Mouse (Mus musculus) B cell, adult 2 months (primary cell): ENCODE data around the gene Npas3.

Experiments used
- DNase-seq, 2 experiments: peaks; one replicate each; pipeline ENCODE4 v3.0.0; 2022

The Npas3 gene

GRCm38 (mm10) chr12:53589446-53589961 lies 341.0 kb downstream of the Npas3 start:
- DNase-seq = no peak

- DNase-seq = no peak
These were observed 357.2 kb downstream of the Npas3 start for GRCm38 (mm10) chr12:53605661-53606060.

GRCm38 (mm10) chr12:53612120-53612519 lies 363.6 kb downstream of the Npas3 start:
- no peak for DNase-seq

GRCm38 (mm10) chr12:53621271-53621670 lies 372.8 kb downstream of the Npas3 start:
- no peak for DNase-seq

GRCm38 (mm10) chr12:53623793-53624192 lies 375.3 kb downstream of the Npas3 start:
- no peak for DNase-seq

- no peak for DNase-seq
These were observed 376.0 kb downstream of the Npas3 start for GRCm38 (mm10) chr12:53624379-53625021.

GRCm38 (mm10) chr12:53629483-53630120 lies 381.1 kb downstream of the Npas3 start:
- DNase-seq = no peak

- no peak for DNase-seq
These were observed 382.1 kb downstream of the Npas3 start for GRCm38 (mm10) chr12:53630607-53631006.

GRCm38 (mm10) chr12:53631315-53632106 lies 383.0 kb downstream of the Npas3 start:
- no peak for DNase-seq

- DNase-seq = no peak
These were observed 390.1 kb downstream of the Npas3 start for GRCm38 (mm10) chr12:53638571-53638970.

GRCm38 (mm10) chr12:53647282-53647681 lies 398.8 kb downstream of the Npas3 start:
- no peak for DNase-seq

GRCm38 (mm10) chr12:53656301-53656700 lies 407.8 kb downstream of the Npas3 start:
- no peak for DNase-seq

- DNase-seq = no peak
These were observed 415.6 kb downstream of the Npas3 start for GRCm38 (mm10) chr12:53664084-53664483.

- DNase-seq = no peak
These were observed 423.4 kb downstream of the Npas3 start for GRCm38 (mm10) chr12:53671846-53672245.

GRCm38 (mm10) chr12:53677091-53677630 lies 428.7 kb downstream of the Npas3 start:
- no peak for DNase-seq

- DNase-seq = no peak
These were observed 429.7 kb downstream of the Npas3 start for GRCm38 (mm10) chr12:53678166-53678565.

- no peak for DNase-seq
These were observed 430.7 kb downstream of the Npas3 start for GRCm38 (mm10) chr12:53679161-53679560.

GRCm38 (mm10) chr12:53680501-53680900 lies 432.0 kb downstream of the Npas3 start:
- DNase-seq = no peak

GRCm38 (mm10) chr12:53682036-53682435 lies 433.6 kb downstream of the Npas3 start:
- no peak for DNase-seq

GRCm38 (mm10) chr12:53692471-53692870 lies 444.0 kb downstream of the Npas3 start:
- no peak for DNase-seq

- DNase-seq = no peak
These were observed 445.9 kb downstream of the Npas3 start for GRCm38 (mm10) chr12:53694346-53694745.

GRCm38 (mm10) chr12:53695324-53695723 lies 446.8 kb downstream of the Npas3 start:
- no peak for DNase-seq

GRCm38 (mm10) chr12:53697645-53698044 lies 449.2 kb downstream of the Npas3 start:
- DNase-seq = no peak
